Mouse (Mus musculus): ENCODE data around the gene Tmem63a. TPM values are rescaled to one million over a fixed set of nuclear protein-coding genes. Genes with fewer than 3 reads are reported as not detected.
A peak's percentile ranks its signal among the peaks of the same experiment; 100 is the strongest.

Tmem63a gene
- total RNA-seq, 1 experiment from 2014 or later, result 17.4 TPM

DNA sequence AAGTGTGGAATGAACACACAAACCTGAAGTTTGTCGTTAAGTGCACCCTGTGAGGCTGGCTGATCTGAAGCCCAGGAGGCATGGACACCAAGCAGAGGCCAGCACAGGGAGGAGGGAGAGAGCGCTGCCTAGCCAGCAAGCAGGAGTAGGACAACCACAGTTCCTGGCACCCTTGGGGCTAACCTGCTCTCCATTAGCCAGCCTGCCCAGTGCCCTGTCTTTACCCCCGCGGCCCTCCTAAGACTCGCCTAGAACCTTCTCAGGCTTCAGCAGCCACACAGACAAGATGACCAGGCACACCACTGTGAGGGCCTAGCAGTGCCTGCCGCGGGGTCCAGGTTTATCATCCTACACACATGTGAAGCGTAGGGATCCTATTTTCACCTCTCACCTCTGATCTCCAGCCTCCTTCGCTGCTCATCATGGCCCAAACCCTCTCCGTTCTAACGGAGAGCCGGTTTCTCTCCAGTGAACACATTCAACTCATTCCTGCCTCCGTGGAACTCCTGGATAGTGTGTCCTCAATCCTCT, 75.8 kb downstream of the Tmem63a start:
- no peak for ATAC-seq (replicated peaks; ENCODE audit: insufficient number of reproducible peaks, low FRiP score, low TSS enrichment, poor library complexity, severe bottlenecking)

GRCm38 (mm10) chr1:181020756-181021487, 78.8 kb downstream of the Tmem63a start, which contains the start of gene Ephx1:
Ephx1 (minus strand) TSS chr1:181020904.
- no peak for ATAC-seq (replicated peaks; ENCODE audit: insufficient number of reproducible peaks, low FRiP score, low TSS enrichment, poor library complexity, severe bottlenecking)

DNA sequence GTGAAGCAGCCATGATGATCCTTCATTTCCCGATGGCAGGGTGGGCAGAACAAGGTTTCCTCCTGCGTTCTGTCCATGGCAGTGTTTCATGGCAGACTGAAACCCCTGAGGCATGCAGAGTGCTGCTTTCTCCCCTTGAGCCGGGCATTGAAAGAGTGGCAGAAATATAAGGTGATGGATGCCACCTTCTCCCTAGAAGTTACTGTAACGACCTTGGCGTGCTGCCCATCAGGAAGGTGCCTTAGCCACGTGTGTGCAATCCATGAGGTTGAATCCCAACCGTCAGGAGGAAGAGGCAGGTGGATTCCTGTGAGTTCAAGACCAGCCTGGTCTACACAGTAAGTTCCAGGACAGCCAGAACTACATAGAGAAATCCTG, 79.3 kb downstream of the Tmem63a start:
- ATAC-seq (replicated peaks; ENCODE audit: insufficient number of reproducible peaks, low FRiP score, low TSS enrichment, poor library complexity, severe bottlenecking), result no peak

DNA sequence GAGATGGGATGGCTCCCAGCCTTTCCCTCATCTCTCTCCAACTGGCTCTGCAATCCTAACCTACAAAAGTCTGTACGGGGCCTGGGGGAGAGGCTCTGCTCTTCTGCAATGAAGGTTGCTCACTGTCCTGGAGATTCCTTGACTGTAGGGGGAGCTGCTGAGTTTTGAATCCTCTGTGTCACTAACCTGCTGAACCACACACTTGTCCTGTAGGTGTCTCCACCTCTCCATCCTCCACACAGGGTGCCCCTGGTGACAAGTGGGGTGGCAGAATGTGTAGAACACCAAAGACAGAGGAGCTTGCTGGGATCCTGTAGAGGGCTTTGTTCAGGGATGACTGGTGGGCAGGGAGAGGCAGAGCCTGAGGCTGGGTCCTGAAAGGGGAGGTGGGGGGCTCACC, 80.1 kb downstream of the Tmem63a start:
- ATAC-seq (replicated peaks; ENCODE audit: insufficient number of reproducible peaks, low FRiP score, low TSS enrichment, poor library complexity, severe bottlenecking), result peak; percentile 69

Other genes with a start within 250 kb of the Tmem63a start
- gene Mixl1, start 245.3 kb upstream of the Tmem63a start, total RNA-seq (2017), result not detected in 3 replicates
- gene Acbd3, start 216.3 kb upstream of the Tmem63a start, total RNA-seq (2017), result 77.8 to 90.1 TPM (median 79.8 TPM) in 3 replicates
- 1,440 to 2,544 TPM (median 2,182 TPM) in 3 replicates for gene H3f3a, start 128.4 kb upstream of the Tmem63a start, total RNA-seq (2017)
- 45.3 to 50.4 TPM (median 49.6 TPM) in 3 replicates for gene Sde2, start 91.2 kb upstream of the Tmem63a start, total RNA-seq (2017)
- not detected in 3 replicates for gene Lefty2, start 49.2 kb upstream of the Tmem63a start, total RNA-seq (2017)
- 12.9 to 16.2 TPM (median 14.3 TPM) in 3 replicates for gene Pycr2, start 38.1 kb upstream of the Tmem63a start, total RNA-seq (2017)
- not detected in 3 replicates for gene Lefty1, start 7.3 kb upstream of the Tmem63a start, total RNA-seq (2017)
- 7.0 to 10.9 TPM (median 8.9 TPM) in 3 replicates for gene Ephx1, start 78.6 kb downstream of the Tmem63a start, total RNA-seq (2017)
- gene 9130409I23Rik, start 108.9 kb downstream of the Tmem63a start, total RNA-seq (2017), result not detected in 3 replicates
- gene Nvl, start 201.9 kb downstream of the Tmem63a start, total RNA-seq (2017), result 14.4 to 23.4 TPM (median 16.9 TPM) in 3 replicates
- gene Cnih4, start 202.3 kb downstream of the Tmem63a start, total RNA-seq (2017), result 40.8 to 110 TPM (median 110 TPM) in 3 replicates